Mouse (Mus musculus) myocyte (in vitro differentiated cells): ENCODE measurements around the gene Cd2. TPM values are rescaled to one million over a fixed set of nuclear protein-coding genes. Genes with fewer than 3 reads are reported as not detected.

Source experiments
- H3K27me3 ChIP-seq: one replicate; pipeline ENCODE4 v1.6.1; 2011; ENCODE audit not compliant: control insufficient read depth, insufficient read depth, insufficient read length
- H3K36me3 ChIP-seq: one replicate; pipeline ENCODE4 v1.6.1; 2011; ENCODE audit not compliant: control insufficient read depth, insufficient read depth
- H3K4me2 ChIP-seq: one replicate; pipeline ENCODE4 v1.6.1; 2011; ENCODE audit warnings: low read depth, control low read depth
- H3K4me3 ChIP-seq: one replicate; pipeline ENCODE4 v1.5.1; 2011; ENCODE audit warnings: mild to moderate bottlenecking, control low read depth, moderate library complexity
- H3K79me2 ChIP-seq: one replicate; pipeline ENCODE4 v1.6.1; 2011; ENCODE audit not compliant: control insufficient read depth, insufficient read depth
- H3ac ChIP-seq: one replicate; pipeline ENCODE4 v1.6.1; 2011; ENCODE audit not compliant: control insufficient read depth, insufficient read length
- CEBPB ChIP-seq: IDR thresholded peaks from 2 replicates; pipeline ENCODE4 v1.6.1; 2011; ENCODE audit warnings: mild to moderate bottlenecking, moderate library complexity; ENCODE audit not compliant: poor library complexity, insufficient read depth, severe bottlenecking
- E2F4 ChIP-seq: IDR thresholded peaks from one replicate; pipeline ENCODE4 v1.6.1; 2011; ENCODE audit warnings: mild to moderate bottlenecking, control low read depth, moderate library complexity; ENCODE audit not compliant: insufficient read depth
- MAX ChIP-seq: IDR thresholded peaks from one replicate; pipeline ENCODE4 v1.6.1; 2011; ENCODE audit warnings: low read depth, mild to moderate bottlenecking, control low read depth
- MYOD1 ChIP-seq, 3 experiments: IDR thresholded peaks; one replicate each; pipeline ENCODE4 v1.6.1; 2011; ENCODE audit warnings: control low read depth in 2 of 3, low read depth in 2 of 3, mild to moderate bottlenecking in 2 of 3, moderate library complexity in 1 of 3; ENCODE audit not compliant: insufficient read length in 2 of 3, control insufficient read depth in 1 of 3
- MYOG ChIP-seq, 3 experiments: IDR thresholded peaks; one replicate each; pipeline ENCODE4 v1.6.1; 2011; ENCODE audit warnings: control low read depth in 2 of 3, low read depth in 2 of 3, mild to moderate bottlenecking in 2 of 3; ENCODE audit not compliant: insufficient read length in 2 of 3, control insufficient read depth in 1 of 3, insufficient read depth in 1 of 3
- POLR2A ChIP-seq: IDR thresholded peaks from one replicate; pipeline ENCODE4 v1.6.1; 2011; ENCODE audit warnings: low read depth, mild to moderate bottlenecking, control low read depth, moderate library complexity; ENCODE audit not compliant: insufficient read length
- POLR2AphosphoS2 ChIP-seq: IDR thresholded peaks from one replicate; pipeline ENCODE4 v1.6.1; 2011; ENCODE audit warnings: low read depth, control low read depth; ENCODE audit not compliant: insufficient read length
- REST ChIP-seq: IDR thresholded peaks from one replicate; pipeline ENCODE4 v1.6.1; 2011; ENCODE audit warnings: mild to moderate bottlenecking, control low read depth, moderate library complexity; ENCODE audit not compliant: insufficient read depth, insufficient read length
- SRF ChIP-seq: IDR thresholded peaks from one replicate; pipeline ENCODE4 v1.6.1; 2011; ENCODE audit warnings: low read depth; ENCODE audit not compliant: control insufficient read depth, insufficient read length
- TCF12 ChIP-seq: IDR thresholded peaks from one replicate; pipeline ENCODE4 v1.6.1; 2011; ENCODE audit warnings: mild to moderate bottlenecking, control low read depth; ENCODE audit not compliant: poor library complexity, insufficient read depth, severe bottlenecking
- TCF3 ChIP-seq: IDR thresholded peaks from one replicate; pipeline ENCODE4 v1.6.1; 2011; ENCODE audit warnings: low read depth, control low read depth; ENCODE audit not compliant: insufficient read length
- USF1 ChIP-seq: IDR thresholded peaks from one replicate; pipeline ENCODE4 v1.6.1; 2011; ENCODE audit warnings: low read depth, mild to moderate bottlenecking, control low read depth, moderate library complexity
- polyA plus RNA-seq: library from polyadenylated mRNA; unstranded; fragments of >200 nt; fragmentation: generic; extraction: Trizol; gene quantifications from one replicate; pipeline ENCODE4 v1.2.1, GENCODE M21; 2012; ENCODE audit warnings: missing spikeins

Gene Cd2
- polyA plus RNA-seq, 1 experiment, result not detected

DNA sequence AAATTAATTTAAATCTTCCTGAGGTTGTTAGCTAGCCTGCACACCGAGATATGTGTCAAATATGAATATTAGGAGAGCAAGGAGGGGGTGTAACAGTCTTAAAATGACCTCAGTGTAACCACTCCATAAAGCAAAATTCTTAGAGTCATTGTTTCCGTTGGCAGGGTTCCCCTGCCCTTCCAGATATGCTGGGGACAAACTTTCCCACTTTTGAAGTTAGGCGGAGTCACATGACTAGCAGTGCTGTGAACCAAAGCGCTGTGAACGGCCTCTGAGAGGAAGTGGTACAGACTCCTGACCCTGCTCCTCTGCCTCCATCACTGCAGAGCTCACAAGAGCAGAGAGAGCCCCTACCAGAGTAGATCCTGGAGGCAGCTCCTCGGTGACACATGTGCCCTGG, 49.0 kb downstream of the Cd2 start:
- Histone ChIP-seq H3K36me3 (no peaks in the 10 kb centered on the region), H3K79me2 (no peaks in the 10 kb centered on the region), H3K4me2 (no peak overlapping the region), H3K4me3 (no peak overlapping the region), H3K27me3 (no peaks in the 10 kb centered on the region), H3ac (no peak overlapping the region)
- TF ChIP-seq POLR2AphosphoS2 (no peak), MYOD1 (IDR thresholded peaks at IDR 0.05; ENCODE audit: control insufficient read depth in 1 of 3, insufficient read length in 2 of 3, low read depth in 2 of 3) (no peak), TCF3 (no peak), MYOG (IDR thresholded peaks at IDR 0.05; ENCODE audit: control insufficient read depth in 1 of 3, insufficient read depth in 1 of 3, insufficient read length in 2 of 3, low read depth in 2 of 3) (no peak), MAX (no peak), USF1 (no peak)

DNA sequence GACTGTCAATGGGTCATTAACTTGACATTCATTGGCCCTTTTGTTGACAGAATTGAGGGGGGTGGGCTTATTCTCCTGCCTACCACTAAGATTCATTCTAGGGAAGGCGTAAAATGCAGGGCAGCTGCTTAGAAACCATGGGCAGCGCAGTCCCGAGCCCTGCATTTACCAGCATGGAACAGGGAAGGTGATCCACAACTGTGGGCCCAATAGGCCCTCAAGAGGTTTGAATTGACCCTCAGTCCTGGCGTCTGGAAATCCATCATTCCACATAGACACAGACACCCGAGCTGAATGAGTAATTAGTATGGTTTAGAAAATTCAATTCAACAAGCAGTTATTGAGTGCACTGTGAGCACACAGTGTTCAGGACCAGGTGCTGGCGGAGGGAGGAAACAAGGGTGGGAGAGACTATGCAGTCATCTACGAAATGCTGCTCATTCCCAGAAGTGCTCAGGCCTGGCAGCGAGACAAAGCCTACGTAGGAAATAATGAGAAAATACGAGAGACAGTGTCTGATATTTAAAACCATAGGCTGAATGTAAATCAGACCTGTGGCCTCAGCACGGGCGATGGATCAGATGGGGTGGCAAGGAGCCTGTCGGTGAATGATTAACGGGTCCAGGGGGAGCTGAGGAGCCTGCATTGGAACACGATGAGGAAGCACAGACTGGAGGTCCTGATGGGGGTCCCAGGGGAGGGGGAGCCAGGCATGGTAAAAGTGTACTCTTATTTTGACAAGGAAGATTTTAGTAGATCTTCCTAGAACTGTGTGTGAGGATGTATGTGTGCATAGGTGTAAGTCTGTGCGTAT, 50.5 kb downstream of the Cd2 start:
- Histone ChIP-seq H3K4me3 (no peak overlapping the region), H3K4me2 (no peak overlapping the region), H3ac (no peak overlapping the region), H3K36me3 (no peaks in the 10 kb centered on the region), H3K79me2 (no peaks in the 10 kb centered on the region), H3K27me3 (no peaks in the 10 kb centered on the region)
- TF ChIP-seq USF1 (no peak), CEBPB (no peak), POLR2A (no peak), E2F4 (no peak), SRF (no peak), POLR2AphosphoS2 (no peak), REST (no peak), MYOD1 (IDR thresholded peaks at IDR 0.05; ENCODE audit: control insufficient read depth in 1 of 3, insufficient read length in 2 of 3, low read depth in 2 of 3) (no peak), MYOG (IDR thresholded peaks at IDR 0.05; ENCODE audit: control insufficient read depth in 1 of 3, insufficient read depth in 1 of 3, insufficient read length in 2 of 3, low read depth in 2 of 3) (no peak), TCF12 (no peak), TCF3 (no peak), MAX (no peak)

DNA sequence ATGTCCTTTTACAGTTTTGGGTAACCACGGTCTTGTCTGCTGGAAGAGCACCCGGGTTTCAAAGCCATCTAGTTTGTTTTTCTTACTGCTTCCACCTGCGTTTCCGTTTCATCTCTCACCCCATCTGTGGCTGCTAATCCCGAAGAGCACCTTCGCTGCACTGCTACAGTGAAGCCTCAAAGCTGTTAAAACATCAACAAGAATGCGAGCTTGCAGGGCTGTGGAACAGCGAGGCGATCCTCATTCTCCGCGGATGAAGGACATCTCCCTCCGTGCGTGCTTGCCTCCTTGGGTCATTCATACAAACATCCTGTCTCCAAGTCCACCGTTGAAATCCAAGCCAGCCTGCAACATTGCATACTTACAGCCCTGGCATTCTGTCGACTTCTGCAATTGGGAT, 51.5 kb downstream of the Cd2 start:
- H3K27me3 ChIP-seq, result no peaks in the 10 kb centered on the region
- H3ac ChIP-seq, result no peak overlapping the region
- no peak overlapping the region for H3K4me2 ChIP-seq
- H3K36me3 ChIP-seq, result no peaks in the 10 kb centered on the region
- TF ChIP-seq POLR2AphosphoS2, result no peak
- TF ChIP-seq TCF3, result no peak
- TF ChIP-seq POLR2A, result no peak
- TF ChIP-seq MYOG (IDR thresholded peaks at IDR 0.05; ENCODE audit: control insufficient read depth in 1 of 3, insufficient read depth in 1 of 3, insufficient read length in 2 of 3, low read depth in 2 of 3), result no peak
- H3K79me2 ChIP-seq, result no peaks in the 10 kb centered on the region
- H3K4me3 ChIP-seq, result no peak overlapping the region

DNA sequence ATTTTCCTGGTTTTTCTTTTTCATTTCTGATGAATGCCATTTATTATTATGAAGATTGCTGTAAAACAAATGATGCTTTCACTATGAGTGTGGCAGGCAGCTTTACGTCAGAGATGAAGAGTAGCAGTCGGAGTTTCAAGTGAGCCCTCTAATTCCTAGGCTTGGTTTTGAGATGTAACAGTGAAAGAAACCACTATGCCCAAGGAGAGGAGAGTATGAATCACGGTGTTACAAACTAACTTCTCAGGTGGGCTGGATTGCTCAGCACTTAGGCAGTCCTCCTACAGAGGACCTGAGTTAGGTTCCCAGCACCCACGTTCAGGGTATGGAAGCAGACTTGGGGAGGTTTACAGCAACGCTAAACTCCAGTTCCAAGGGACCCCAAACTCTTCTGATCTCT, 52.4 kb downstream of the Cd2 start:
- Histone ChIP-seq H3K36me3 (no peaks in the 10 kb centered on the region), H3K4me3 (no peak overlapping the region), H3K27me3 (no peaks in the 10 kb centered on the region), H3K79me2 (no peaks in the 10 kb centered on the region), H3ac (no peak overlapping the region), H3K4me2 (no peak overlapping the region)
- no peak for TF ChIP-seq POLR2AphosphoS2
- no peak for TF ChIP-seq MAX
- no peak for TF ChIP-seq MYOD1 (IDR thresholded peaks at IDR 0.05; ENCODE audit: control insufficient read depth in 1 of 3, insufficient read length in 2 of 3, low read depth in 2 of 3)
- no peak for TF ChIP-seq SRF

DNA sequence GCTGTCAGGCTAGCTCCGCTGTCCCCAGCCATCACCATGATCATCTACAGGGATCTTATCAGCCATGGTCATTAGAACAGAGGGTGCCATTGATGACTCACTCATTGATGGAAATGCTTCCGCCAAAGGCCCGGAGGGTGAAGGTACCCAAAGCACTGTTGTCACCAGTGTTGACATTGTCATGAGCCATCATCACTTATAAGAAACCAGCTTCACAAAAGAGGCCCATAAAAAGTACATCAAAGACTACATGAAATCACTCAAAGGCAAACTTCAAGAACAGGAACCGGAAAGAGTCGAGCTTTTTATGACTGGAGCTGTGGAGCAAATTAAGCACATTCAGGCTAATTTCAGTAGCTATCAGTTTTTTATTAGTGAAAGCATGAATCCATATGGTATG, 54.3 kb downstream of the Cd2 start:
- no peaks in the 10 kb centered on the region for H3K79me2 ChIP-seq
- H3K4me3 ChIP-seq, result no peak overlapping the region
- TF ChIP-seq MYOD1 (IDR thresholded peaks at IDR 0.05; ENCODE audit: control insufficient read depth in 1 of 3, insufficient read length in 2 of 3, low read depth in 2 of 3) (no peak), TCF3 (no peak), TCF12 (no peak), CEBPB (no peak), MAX (no peak), SRF (no peak)
- H3K4me2 ChIP-seq, result no peak overlapping the region
- no peak overlapping the region for H3ac ChIP-seq
- H3K36me3 ChIP-seq, result no peaks in the 10 kb centered on the region
- no peaks in the 10 kb centered on the region for H3K27me3 ChIP-seq
